Mouse (Mus musculus) intestine, postnatal 0 days (tissue): ENCODE data around the gene Kctd18. TPM values are rescaled to one million over a fixed set of nuclear protein-coding genes. Genes with fewer than 3 reads are reported as not detected.

Source experiments
- ATAC-seq: fragments of 200-750 bp; cut with Nextera tagmentation; 2 replicates; pipeline ENCODE4 v1.8.0; 2017; ENCODE audit warnings: mild to moderate bottlenecking, moderate TSS enrichment, moderate library complexity
- H3K27ac ChIP-seq: fragments of 300-500 bp; sonication (generic); 2 replicates; pipeline ENCODE4 v1.5.1; 2014; ENCODE audit warnings: mild to moderate bottlenecking, low read depth, low read length, moderate library complexity
- H3K27me3 ChIP-seq: fragments of 300-500 bp; sonication (generic); replicated peaks from 2 replicates; pipeline ENCODE4 v1.6.1; 2014; ENCODE audit warnings: low read length, mixed read lengths; ENCODE audit not compliant: control insufficient read depth, insufficient read depth
- H3K36me3 ChIP-seq: fragments of 300-500 bp; sonication (generic); 2 replicates; pipeline ENCODE4 v1.6.1; 2014; ENCODE audit warnings: mild to moderate bottlenecking, moderate library complexity; ENCODE audit not compliant: control insufficient read depth, insufficient read depth
- H3K4me1 ChIP-seq: fragments of 300-500 bp; sonication (generic); replicated peaks from 2 replicates; pipeline ENCODE4 v1.6.1; 2014; ENCODE audit warnings: antibody characterized with exemption, low read length, mixed read lengths; ENCODE audit not compliant: control insufficient read depth, insufficient read depth
- H3K4me2 ChIP-seq: fragments of 300-500 bp; sonication (generic); replicated peaks from 2 replicates; pipeline ENCODE4 v1.6.1; 2014; ENCODE audit warnings: low read depth, mild to moderate bottlenecking, moderate library complexity
- H3K4me3 ChIP-seq: fragments of 300-500 bp; sonication (generic); 2 replicates; pipeline ENCODE4 v1.5.1; 2014; ENCODE audit warnings: low read depth, low read length
- H3K9ac ChIP-seq: fragments of 300-500 bp; sonication (generic); 2 replicates; pipeline ENCODE4 v1.6.1; 2014; ENCODE audit warnings: mild to moderate bottlenecking, low read depth, low read length
- H3K9me3 ChIP-seq: fragments of 300-500 bp; sonication (generic); 2 replicates; pipeline ENCODE4 v1.6.1; 2016; ENCODE audit warnings: mixed run types; ENCODE audit not compliant: control insufficient read depth
- CTCF ChIP-seq: sonication (generic); IDR thresholded peaks from 2 replicates; pipeline ENCODE4 v1.5.1; 2016; ENCODE audit warnings: low read depth, mild to moderate bottlenecking, control low read depth, antibody characterized with exemption, moderate library complexity
- WGBS: fragments of 180-500 bp; shearing (Covaris S2); extraction: QIAGEN DNeasy Blood & Tissue Kit; methylation state at CpG from one replicate; pipeline ENCODE4 v1.1.7; 2014; 5-methylcytosine and 5-hydroxymethylcytosine counted together
- polyA plus RNA-seq: library from polyadenylated mRNA; unstranded; fragments of >200 nt; fragmentation: Nextera tagmentation; extraction: Ambion mirVana; gene quantifications from 2 replicates; pipeline ENCODE4 v1.2.1, GENCODE M21; 2015

The Kctd18 gene
- polyA plus RNA-seq, 1 experiment from 2014 or later, result 6.5 TPM

- Histone ChIP-seq H3K4me2 (peak overlapping the region; percentile 90), H3K9ac (peak overlapping the region; percentile 61), H3K4me1 (no peaks in the 10 kb centered on the region; the same call in 1 of the 2 replicates), H3K27ac (no peak overlapping the region; the same call in 1 of the 2 replicates), H3K9me3 (no peaks in the 10 kb centered on the region), H3K4me3 (peak overlapping the region; percentile 78), H3K27me3 (no peaks in the 10 kb centered on the region), H3K36me3 (no peaks in the 10 kb centered on the region)
- peak; percentile 64 for ATAC-seq
- WGBS, result under 1% methylated on average over 29 of the region's 29 CpGs
- TF ChIP-seq CTCF, result no peak
Measured at GRCm38 (mm10) chr1:57996133-57996615, 22.6 kb downstream of the Kctd18 start.

GRCm38 (mm10) chr1:57995432-57996132 is 23.2 kb downstream of the Kctd18 start, which contains the start of gene Sgo2a:
Gene Sgo2a, plus strand, starts transcription at chr1:57995971.
- H3K27me3 ChIP-seq, result no peaks in the 10 kb centered on the region

DNA sequence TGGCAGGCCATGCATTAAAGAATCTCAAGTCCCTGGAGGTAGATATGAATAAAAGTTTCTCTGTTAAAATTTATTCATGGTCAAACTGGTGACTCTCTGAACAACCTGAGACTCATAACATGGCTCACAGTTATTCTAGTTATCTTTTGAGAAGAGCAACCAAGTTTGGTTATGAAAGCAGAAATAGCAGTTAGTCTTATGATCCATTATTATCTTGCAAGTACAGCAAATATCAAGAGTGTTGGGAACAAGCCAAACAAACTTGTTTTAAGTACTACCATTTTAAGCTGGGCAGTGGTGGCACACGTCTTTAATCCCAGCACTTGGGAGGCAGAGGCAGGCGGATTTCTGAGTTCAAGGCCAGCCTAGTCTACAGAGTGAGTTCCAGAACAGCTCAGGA is 27.5 kb downstream of the Kctd18 start:
- WGBS, result 73% methylated on average over 2 of the region's 2 CpGs
- no peak overlapping the region for H3K27ac ChIP-seq
- H3K4me1 ChIP-seq, result no peaks in the 10 kb centered on the region
- H3K9ac ChIP-seq, result no peak overlapping the region
- H3K36me3 ChIP-seq, result no peaks in the 10 kb centered on the region
- H3K4me2 ChIP-seq, result no peak overlapping the region
- H3K9me3 ChIP-seq, result no peaks in the 10 kb centered on the region
- H3K27me3 ChIP-seq, result no peaks in the 10 kb centered on the region
- no peak for TF ChIP-seq CTCF
- H3K4me3 ChIP-seq, result no peak overlapping the region
- no peak for ATAC-seq

More at GRCm38 (mm10) chr1:57995432-57996132, 23.2 kb downstream of the Kctd18 start, which contains the start of gene Sgo2a:
- no peak for TF ChIP-seq CTCF
- WGBS, result 6% methylated on average over 30 of the region's 30 CpGs
- H3K27ac ChIP-seq, result no peak within 1 kb of the TSS; the same call in 1 of the 2 replicates
- peak within 1 kb of the TSS; percentile 61 for H3K9ac ChIP-seq
- no peaks in the 10 kb centered on the region for H3K36me3 ChIP-seq
- H3K9me3 ChIP-seq, result no peaks in the 10 kb centered on the region
- peak within 1 kb of the TSS; percentile 90 for H3K4me2 ChIP-seq
- H3K4me3 ChIP-seq, result peak within 1 kb of the TSS; percentile 78
- peak; percentile 94 for ATAC-seq
- no peaks in the 10 kb centered on the region; the same call in 1 of the 2 replicates for H3K4me1 ChIP-seq

DNA sequence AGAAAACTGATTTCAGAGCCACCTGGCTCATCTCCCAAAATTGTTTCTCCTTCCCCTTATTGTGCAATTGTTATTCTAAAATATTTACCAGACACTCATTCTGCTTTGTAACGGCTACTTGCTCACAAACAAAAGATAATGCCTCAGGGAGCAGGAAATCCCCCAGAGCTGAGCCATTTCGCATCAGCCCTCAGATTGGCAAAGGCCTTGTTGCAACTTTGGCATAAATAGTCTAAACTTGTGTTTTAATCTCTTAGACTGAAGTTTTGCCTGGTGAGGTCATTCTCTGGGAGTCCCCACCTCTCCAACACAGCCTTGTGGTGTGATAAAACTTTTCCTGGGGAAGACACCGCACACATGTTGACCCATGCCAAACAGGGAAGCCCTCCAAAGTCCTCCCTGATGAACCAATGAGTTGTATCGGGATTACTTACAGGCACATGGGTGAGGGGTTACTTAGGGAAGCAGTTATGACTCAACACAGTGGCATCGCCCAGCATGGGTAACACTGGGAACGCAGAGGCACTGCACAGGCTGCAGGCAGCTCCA is 29.6 kb downstream of the Kctd18 start:
- no peak overlapping the region for H3K27ac ChIP-seq
- no peaks in the 10 kb centered on the region for H3K9me3 ChIP-seq
- no peaks in the 10 kb centered on the region for H3K4me1 ChIP-seq
- no peak overlapping the region for H3K4me3 ChIP-seq
- H3K36me3 ChIP-seq, result no peaks in the 10 kb centered on the region
- WGBS, result 74% methylated on average over 6 of the region's 6 CpGs
- H3K4me2 ChIP-seq, result no peak overlapping the region
- no peak overlapping the region for H3K9ac ChIP-seq
- H3K27me3 ChIP-seq, result no peaks in the 10 kb centered on the region
- no peak for ATAC-seq
- no peak for TF ChIP-seq CTCF

DNA sequence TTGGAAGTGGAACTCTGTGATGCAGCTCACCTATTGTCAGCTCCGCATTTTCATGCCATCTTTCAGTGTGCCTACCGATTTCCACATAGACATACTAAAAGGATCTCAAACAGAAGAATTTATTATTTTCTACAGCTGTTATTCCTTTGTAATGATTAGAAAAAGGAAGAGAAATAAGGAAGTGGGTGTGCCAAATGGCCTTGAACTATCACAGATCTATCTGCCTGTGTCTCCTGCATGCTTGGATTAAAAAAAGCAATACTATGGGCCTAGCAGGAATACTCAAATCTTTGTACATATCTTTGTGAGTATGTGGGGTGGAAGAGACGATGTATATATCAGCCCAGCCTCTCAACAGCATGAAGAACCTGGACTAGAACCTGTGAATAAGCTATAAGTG is 41.9 kb downstream of the Kctd18 start:
- no peak for TF ChIP-seq CTCF
- Histone ChIP-seq H3K4me1 (no peaks in the 10 kb centered on the region), H3K9me3 (no peaks in the 10 kb centered on the region), H3K36me3 (no peaks in the 10 kb centered on the region), H3K4me3 (no peak overlapping the region), H3K9ac (no peak overlapping the region), H3K4me2 (no peak overlapping the region), H3K27ac (no peak overlapping the region), H3K27me3 (no peaks in the 10 kb centered on the region)
- 88% methylated on average over 3 of the region's 3 CpGs for WGBS
- ATAC-seq, result no peak

GRCm38 (mm10) chr1:57971588-57971987 is 47.2 kb downstream of the Kctd18 start:
- Histone ChIP-seq H3K27me3 (no peaks in the 10 kb centered on the region), H3K4me2 (no peak overlapping the region), H3K4me3 (no peak overlapping the region), H3K9ac (no peak overlapping the region), H3K4me1 (no peaks in the 10 kb centered on the region), H3K27ac (no peak overlapping the region), H3K9me3 (no peaks in the 10 kb centered on the region), H3K36me3 (peaks cover 5% of the 10 kb centered on the region; the same call in 1 of the 2 replicates)
- WGBS, result 55% methylated on average over 2 of the region's 2 CpGs
- no peak for ATAC-seq
- TF ChIP-seq CTCF, result no peak
